Mouse (Mus musculus): ENCODE measurements around the gene Dop1a. TPM values are rescaled to one million over a fixed set of nuclear protein-coding genes. Genes with fewer than 3 reads are reported as not detected.
"Not testable (repeated sequence)": the region's sequence is repeated elsewhere in the genome, so short reads cannot be mapped to it uniquely, and the experiment has no call there.

The Dop1a gene
- total RNA-seq, 2 experiments from 2014 or later = 34.3 to 35.3 TPM

- DNase-seq (ENCODE audit: low spot score in 2 of 2) = no peak
These were observed 106.8 kb downstream of the Dop1a start for GRCm38 (mm10) chr9:86573616-86574303.

GRCm38 (mm10) chr9:86575178-86575577 lies 108.2 kb downstream of the Dop1a start:
- DNase-seq (ENCODE audit: low spot score in 2 of 2) = no peak

GRCm38 (mm10) chr9:86579657-86580056 lies 112.7 kb downstream of the Dop1a start:
- DNase-seq (ENCODE audit: low spot score in 2 of 2) = no peak

- DNase-seq (ENCODE audit: low spot score in 2 of 2) = peak in 1 of 2 experiments; percentile 48
These were observed 116.8 kb downstream of the Dop1a start for GRCm38 (mm10) chr9:86583740-86584139.

GRCm38 (mm10) chr9:86587019-86587795 lies 120.3 kb downstream of the Dop1a start:
- DNase-seq (ENCODE audit: low spot score in 2 of 2) = no peak

GRCm38 (mm10) chr9:86592676-86593668 lies 126.0 kb downstream of the Dop1a start:
- no peak for DNase-seq (ENCODE audit: low spot score in 2 of 2)

- DNase-seq (ENCODE audit: low spot score in 2 of 2) = not testable (repeated sequence)
These were observed 127.4 kb downstream of the Dop1a start for GRCm38 (mm10) chr9:86594357-86594767.

- not testable (repeated sequence) for DNase-seq (ENCODE audit: low spot score in 2 of 2)
These were observed 130.0 kb downstream of the Dop1a start for GRCm38 (mm10) chr9:86596983-86597382.

GRCm38 (mm10) chr9:86599723-86600303 lies 132.9 kb downstream of the Dop1a start:
- no peak for DNase-seq (ENCODE audit: low spot score in 2 of 2)

Other genes starting within 250 kb of the Dop1a start
- gene Ube2cbp, start 2.2 kb upstream of the Dop1a start, total RNA-seq (2021) = 1 to 10 TPM; 4.3 to 5.1 TPM
- 10 to 100 TPM; 36.3 to 38.5 TPM for gene Pgm3, start 104.7 kb downstream of the Dop1a start, total RNA-seq (2021)
- gene Rwdd2a, start 104.8 kb downstream of the Dop1a start, total RNA-seq (2021) = 10 to 100 TPM; 14.2 to 15.1 TPM
- gene Me1, start 228.8 kb downstream of the Dop1a start, total RNA-seq (2021) = 100 to 1,000 TPM; 339 to 341 TPM

Data from adrenal gland, postnatal 4 days (tissue).